Mouse (Mus musculus) hindbrain, embryonic 10.5 days (tissue): Measurements from ENCODE around the gene Xrn2. TPM values are rescaled to one million over a fixed set of nuclear protein-coding genes. Genes with fewer than 3 reads are reported as not detected.
A peak's percentile ranks its signal among the peaks of the same experiment; 100 is the strongest.
"Not testable (repeated sequence)": the region's sequence is repeated elsewhere in the genome, so short reads cannot be mapped to it uniquely, and the experiment has no call there.

Source experiments
- DNase-seq: peaks from one replicate; pipeline ENCODE4 v3.0.0-alpha.2; 2017; ENCODE audit warnings: low spot score
- H3K27ac ChIP-seq: fragments of 300-500 bp; sonication (generic); 2 replicates; pipeline ENCODE4 v1.5.1; 2016; ENCODE audit warnings: mild to moderate bottlenecking, moderate library complexity
- H3K27me3 ChIP-seq: fragments of 300-500 bp; sonication (generic); 2 replicates; pipeline ENCODE4 v1.6.1; 2016; ENCODE audit warnings: mild to moderate bottlenecking; ENCODE audit not compliant: poor library complexity, insufficient read depth, severe bottlenecking
- H3K36me3 ChIP-seq: fragments of 300-500 bp; sonication (generic); 2 replicates; pipeline ENCODE4 v1.6.1; 2016; ENCODE audit warnings: mild to moderate bottlenecking, moderate library complexity
- H3K4me1 ChIP-seq: fragments of 300-500 bp; sonication (generic); replicated peaks from 2 replicates; pipeline ENCODE4 v1.6.1; 2016; ENCODE audit warnings: mild to moderate bottlenecking
- H3K4me3 ChIP-seq: fragments of 300-500 bp; sonication (generic); 2 replicates; pipeline ENCODE4 v1.5.1; 2016; ENCODE audit warnings: mild to moderate bottlenecking, moderate library complexity
- H3K9me3 ChIP-seq: fragments of 300-500 bp; sonication (generic); 2 replicates; pipeline ENCODE4 v1.6.1; 2016; ENCODE audit warnings: mild to moderate bottlenecking, moderate library complexity
- WGBS: fragments of 180-500 bp; shearing (Covaris S2); methylation state at CpG from one replicate; pipeline ENCODE4 v1.1.7; 2016; 5-methylcytosine and 5-hydroxymethylcytosine counted together
- polyA plus RNA-seq: library from polyadenylated mRNA; unstranded; fragments of >200 nt; fragmentation: Nextera tagmentation; extraction: Ambion mirVana; gene quantifications from 2 replicates; pipeline ENCODE4 v1.2.1, GENCODE M21; 2016

The Xrn2 gene
- polyA plus RNA-seq, 1 experiment from 2014 or later: 65.7 TPM

- Histone ChIP-seq H3K9me3 (no peaks in the 10 kb centered on the region), H3K36me3 (peaks cover 12% of the 10 kb centered on the region; the same call in 1 of the 2 replicates), H3K4me3 (peak overlapping the region; percentile 66), H3K27me3 (no peaks in the 10 kb centered on the region), H3K27ac (peak overlapping the region; percentile 95), H3K4me1 (peaks cover 19% of the 10 kb centered on the region)
- whole genome bisulfite sequencing: under 1% methylated on average over 59 of the region's 59 CpGs
- peak; percentile 90 for DNase-seq
These were observed 586 bp downstream of the Xrn2 start for GRCm38 (mm10) chr2:147013194-147013969.

- Histone ChIP-seq H3K9me3 (no peaks in the 10 kb centered on the region), H3K36me3 (peaks cover 12% of the 10 kb centered on the region; the same call in 1 of the 2 replicates), H3K27me3 (no peaks in the 10 kb centered on the region), H3K4me1 (peaks cover 19% of the 10 kb centered on the region), H3K27ac (peak overlapping the region; percentile 95), H3K4me3 (peak overlapping the region; percentile 66)
- no peak for DNase-seq
- WGBS: 39% methylated on average over 15 of the region's 15 CpGs
These were observed 1.5 kb downstream of the Xrn2 start for GRCm38 (mm10) chr2:147014101-147014886.

GRCm38 (mm10) chr2:147022041-147022440, 9.2 kb downstream of the Xrn2 start:
- not testable (repeated sequence) for H3K27ac ChIP-seq, H3K4me1 ChIP-seq, H3K27me3 ChIP-seq, H3K9me3 ChIP-seq, H3K4me3 ChIP-seq, DNase-seq
- whole genome bisulfite sequencing: 92% methylated on average over 1 of the region's 1 CpGs
- H3K36me3 ChIP-seq: peaks cover 28% of the 10 kb centered on the region

GRCm38 (mm10) chr2:147023067-147023466, 10.3 kb downstream of the Xrn2 start:
- WGBS: 97% methylated on average over 5 of the region's 5 CpGs
- no peaks in the 10 kb centered on the region for H3K4me1 ChIP-seq
- H3K9me3 ChIP-seq: no peaks in the 10 kb centered on the region
- no peak overlapping the region for H3K27ac ChIP-seq
- no peak for DNase-seq
- peaks cover 38% of the 10 kb centered on the region for H3K36me3 ChIP-seq
- no peak overlapping the region for H3K4me3 ChIP-seq
- H3K27me3 ChIP-seq: no peaks in the 10 kb centered on the region

GRCm38 (mm10) chr2:147023560-147023959, 10.8 kb downstream of the Xrn2 start:
- 95% methylated on average over 4 of the region's 4 CpGs for WGBS
- DNase-seq: no peak
- no peaks in the 10 kb centered on the region for H3K9me3 ChIP-seq
- H3K4me3 ChIP-seq: no peak overlapping the region
- H3K27ac ChIP-seq: no peak overlapping the region
- peaks cover 43% of the 10 kb centered on the region for H3K36me3 ChIP-seq
- H3K27me3 ChIP-seq: no peaks in the 10 kb centered on the region
- no peaks in the 10 kb centered on the region for H3K4me1 ChIP-seq

GRCm38 (mm10) chr2:147033065-147033464, 20.3 kb downstream of the Xrn2 start:
- 58% methylated on average over 2 of the region's 2 CpGs for WGBS
- Histone ChIP-seq H3K36me3 (peaks cover 84% of the 10 kb centered on the region), H3K9me3 (no peaks in the 10 kb centered on the region), H3K4me1 (no peaks in the 10 kb centered on the region), H3K27me3 (no peaks in the 10 kb centered on the region), H3K4me3 (no peak overlapping the region), H3K27ac (no peak overlapping the region)
- no peak for DNase-seq

- DNase-seq: no peak
- WGBS: 91% methylated on average over 2 of the region's 2 CpGs
- Histone ChIP-seq H3K27me3 (no peaks in the 10 kb centered on the region), H3K27ac (no peak overlapping the region), H3K4me1 (no peaks in the 10 kb centered on the region), H3K9me3 (no peaks in the 10 kb centered on the region), H3K4me3 (no peak overlapping the region), H3K36me3 (peaks cover 76% of the 10 kb centered on the region)
These were observed 23.1 kb downstream of the Xrn2 start for GRCm38 (mm10) chr2:147035864-147036263.

GRCm38 (mm10) chr2:147047051-147047450, 34.3 kb downstream of the Xrn2 start:
- 93% methylated on average over 3 of the region's 3 CpGs for WGBS
- Histone ChIP-seq H3K27ac (no peak overlapping the region), H3K4me1 (no peaks in the 10 kb centered on the region), H3K27me3 (no peaks in the 10 kb centered on the region), H3K4me3 (no peak overlapping the region), H3K36me3 (peaks cover 85% of the 10 kb centered on the region), H3K9me3 (no peaks in the 10 kb centered on the region)
- no peak for DNase-seq

- H3K4me3 ChIP-seq: no peak overlapping the region
- WGBS: 86% methylated on average over 2 of the region's 2 CpGs
- H3K27me3 ChIP-seq: no peaks in the 10 kb centered on the region
- H3K4me1 ChIP-seq: no peaks in the 10 kb centered on the region
- no peak for DNase-seq
- no peak overlapping the region for H3K27ac ChIP-seq
- H3K9me3 ChIP-seq: no peaks in the 10 kb centered on the region
- H3K36me3 ChIP-seq: peaks cover 79% of the 10 kb centered on the region
These were observed 40.6 kb downstream of the Xrn2 start for GRCm38 (mm10) chr2:147053229-147053892.

- Histone ChIP-seq H3K9me3 (no peaks in the 10 kb centered on the region), H3K4me3 (no peak overlapping the region), H3K27ac (no peak overlapping the region), H3K27me3 (no peaks in the 10 kb centered on the region), H3K4me1 (peaks cover 6% of the 10 kb centered on the region; the same call in 1 of the 2 replicates), H3K36me3 (peaks cover 56% of the 10 kb centered on the region)
- DNase-seq: no peak
- WGBS: 95% methylated on average over 1 of the region's 1 CpGs
These were observed 54.9 kb downstream of the Xrn2 start for GRCm38 (mm10) chr2:147067480-147068246.

GRCm38 (mm10) chr2:147069077-147069476, 56.3 kb downstream of the Xrn2 start:
- peaks cover 6% of the 10 kb centered on the region; the same call in 1 of the 2 replicates for H3K4me1 ChIP-seq
- no peak overlapping the region for H3K27ac ChIP-seq
- WGBS: 45% methylated on average over 1 of the region's 1 CpGs
- H3K27me3 ChIP-seq: no peaks in the 10 kb centered on the region
- H3K9me3 ChIP-seq: no peaks in the 10 kb centered on the region
- peaks cover 45% of the 10 kb centered on the region for H3K36me3 ChIP-seq
- H3K4me3 ChIP-seq: no peak overlapping the region
- DNase-seq: no peak

GRCm38 (mm10) chr2:147070305-147070704, 57.5 kb downstream of the Xrn2 start:
- Histone ChIP-seq H3K4me1 (peaks cover 6% of the 10 kb centered on the region; the same call in 1 of the 2 replicates), H3K4me3 (no peak overlapping the region), H3K9me3 (no peaks in the 10 kb centered on the region), H3K27me3 (no peaks in the 10 kb centered on the region), H3K36me3 (peaks cover 45% of the 10 kb centered on the region), H3K27ac (no peak overlapping the region)
- WGBS: 92% methylated on average over 1 of the region's 1 CpGs
- no peak for DNase-seq
